Mouse (Mus musculus) left cerebral cortex, postnatal 25 days (tissue): ENCODE measurements around the gene Tm9sf2. TPM values are rescaled to one million over a fixed set of nuclear protein-coding genes. Genes with fewer than 3 reads are reported as not detected.
"Not testable (repeated sequence)": the region's sequence is repeated elsewhere in the genome, so short reads cannot be mapped to it uniquely, and the experiment has no call there.

Source experiments
- DNase-seq, 2 experiments: peaks; one replicate each; pipeline ENCODE4 v3.0.0; 2022; ENCODE audit warnings: low spot score in 2 of 2, mixed read lengths in 1 of 2
- intact Hi-C: fragments of 180-260 bp; cut with DNase I; formaldehyde crosslinking; loops from one replicate; pipeline ENCODE4 v1.15.1; 2025
- total RNA-seq, 2 experiments: library from RNA; stranded (reverse); gene quantifications; 2 replicates each; pipeline ENCODE4 v1.2.3; 2021

The Tm9sf2 gene
- total RNA-seq, 2 experiments from 2014 or later, result 107 to 112 TPM

DNA sequence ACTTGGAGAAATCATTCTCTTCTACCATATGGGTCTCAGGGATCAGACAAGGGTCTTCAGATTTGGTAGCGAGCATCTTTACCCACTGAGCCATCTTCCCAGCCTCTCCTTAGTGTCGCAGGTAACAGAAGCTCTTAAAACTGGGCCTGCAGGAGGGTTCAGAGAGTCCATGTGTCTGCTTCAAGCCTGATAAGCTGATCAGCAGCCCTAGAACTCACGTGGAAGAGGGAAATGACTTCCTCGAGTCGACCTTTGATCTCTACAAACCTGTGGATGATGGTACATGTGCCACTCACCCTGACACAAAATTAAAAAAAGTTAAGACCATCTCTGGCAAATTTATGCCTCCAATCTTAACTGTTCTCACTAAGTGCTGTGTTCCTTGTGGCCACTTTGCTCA is 18.9 kb upstream of the Tm9sf2 start:
- intact Hi-C loops, result no loop called here

DNA sequence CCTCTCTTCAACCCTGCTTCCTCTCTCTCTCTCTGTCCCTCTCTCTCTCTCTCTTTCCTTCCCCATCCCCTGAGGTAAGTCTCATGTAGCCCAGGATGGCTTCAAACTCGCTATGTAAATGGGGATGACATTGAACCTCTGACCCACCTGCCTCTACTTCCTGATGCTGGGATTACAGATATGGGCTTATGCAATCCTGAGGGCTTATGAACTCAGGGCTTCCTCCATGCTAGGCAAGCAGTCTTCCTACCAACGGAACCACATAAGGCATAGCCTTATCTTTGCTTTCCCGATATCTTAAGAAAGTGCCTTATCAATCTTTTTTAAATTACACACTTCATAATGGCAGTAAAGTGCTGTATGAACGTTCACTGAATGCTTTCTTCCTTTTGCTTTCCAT is 14.5 kb upstream of the Tm9sf2 start:
- intact Hi-C loops, result no loop called here
- no peak for DNase-seq

More for the DNA sequence above, 18.9 kb upstream of the Tm9sf2 start:
- DNase-seq, result no peak

DNA sequence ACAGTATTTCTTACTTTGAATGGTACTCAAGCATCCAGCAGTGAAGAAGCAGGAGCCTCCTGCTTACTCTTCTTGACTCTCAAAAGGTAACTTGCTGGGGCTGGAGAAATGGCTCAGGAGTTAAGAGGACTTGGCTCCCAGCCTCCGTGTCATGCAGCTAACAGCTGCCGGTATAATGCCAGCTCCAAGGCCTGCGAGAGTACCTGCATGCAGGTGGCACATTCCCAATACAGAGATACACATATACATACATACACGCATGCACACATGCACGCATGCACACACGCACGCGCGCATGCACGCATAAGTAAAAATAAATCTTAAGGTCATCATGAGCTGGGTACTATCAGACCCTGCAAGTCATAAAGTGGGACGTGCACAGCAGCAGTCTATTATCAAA is 10.5 kb upstream of the Tm9sf2 start:
- intact Hi-C loops, result no loop called here
- no peak for DNase-seq

DNA sequence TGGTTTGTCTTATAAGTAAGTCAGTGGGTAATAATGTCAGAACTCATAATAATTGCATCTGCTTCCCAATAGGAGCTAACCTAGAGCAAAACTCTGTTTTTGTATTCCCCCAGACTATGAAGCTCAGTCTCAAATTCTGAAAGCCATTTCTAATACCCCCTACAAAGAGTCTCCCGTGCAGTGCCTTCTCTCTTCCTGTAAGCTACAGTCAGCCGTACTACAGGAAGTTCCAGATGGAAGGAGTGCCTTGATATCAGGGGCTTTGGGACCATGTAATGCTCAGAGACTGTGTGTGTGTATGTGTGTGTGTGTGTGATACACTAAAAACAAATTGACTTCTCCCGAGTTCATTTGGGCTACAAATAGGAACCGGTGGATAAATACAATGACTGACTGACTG is 7.3 kb upstream of the Tm9sf2 start:
- intact Hi-C loops, result no loop called here
- DNase-seq, result no peak

DNA sequence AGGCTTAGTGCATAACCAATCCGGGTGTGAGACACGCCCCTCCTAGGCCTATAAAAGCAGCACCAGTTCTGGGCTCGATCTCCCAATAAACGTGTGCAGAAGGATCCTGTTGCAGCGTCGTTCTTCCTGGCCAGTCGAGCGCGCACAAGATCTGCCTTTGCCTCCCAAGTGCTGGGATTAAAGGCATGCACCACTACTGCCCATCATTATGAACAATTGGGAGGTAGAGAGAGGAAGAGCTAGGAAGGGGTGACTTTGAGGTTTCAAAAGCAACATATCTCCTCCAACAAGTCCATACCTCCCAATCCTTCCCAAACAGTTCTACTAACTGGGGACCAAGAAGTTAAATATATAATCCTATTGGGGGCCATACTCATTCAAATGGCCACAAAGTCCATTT is 4.9 kb upstream of the Tm9sf2 start:
- intact Hi-C loops, result loop anchor here (10.0 kb wide), 1 partner anchor 383 kb away; no protein-coding TSS in a partner anchor
- DNase-seq, result not testable (repeated sequence)

DNA sequence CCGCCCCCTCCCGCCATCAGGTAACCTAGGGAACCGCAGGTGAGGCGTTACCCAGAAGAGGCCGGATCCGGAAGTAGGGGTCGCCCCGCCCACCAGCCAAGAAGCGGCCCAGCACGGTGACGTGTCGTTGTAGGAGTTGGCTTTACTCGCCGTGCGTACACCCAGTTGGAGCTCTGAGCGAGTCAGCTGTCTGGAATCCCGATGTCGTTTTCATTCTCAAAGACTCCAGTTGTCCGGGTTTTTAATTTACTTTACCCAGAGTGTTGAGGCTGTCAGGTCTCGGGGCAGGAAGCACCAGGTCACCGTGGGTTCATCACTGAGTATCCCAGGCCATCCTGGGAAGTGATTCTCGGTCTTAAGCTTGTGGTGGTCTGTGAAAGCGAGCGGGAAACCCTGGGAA is 2.0 kb upstream of the Tm9sf2 start:
- DNase-seq, result peak; percentile 89 to 97
- intact Hi-C loops, result loop anchor here (10.0 kb wide), 1 partner anchor 380 kb away; no protein-coding TSS in a partner anchor

DNA sequence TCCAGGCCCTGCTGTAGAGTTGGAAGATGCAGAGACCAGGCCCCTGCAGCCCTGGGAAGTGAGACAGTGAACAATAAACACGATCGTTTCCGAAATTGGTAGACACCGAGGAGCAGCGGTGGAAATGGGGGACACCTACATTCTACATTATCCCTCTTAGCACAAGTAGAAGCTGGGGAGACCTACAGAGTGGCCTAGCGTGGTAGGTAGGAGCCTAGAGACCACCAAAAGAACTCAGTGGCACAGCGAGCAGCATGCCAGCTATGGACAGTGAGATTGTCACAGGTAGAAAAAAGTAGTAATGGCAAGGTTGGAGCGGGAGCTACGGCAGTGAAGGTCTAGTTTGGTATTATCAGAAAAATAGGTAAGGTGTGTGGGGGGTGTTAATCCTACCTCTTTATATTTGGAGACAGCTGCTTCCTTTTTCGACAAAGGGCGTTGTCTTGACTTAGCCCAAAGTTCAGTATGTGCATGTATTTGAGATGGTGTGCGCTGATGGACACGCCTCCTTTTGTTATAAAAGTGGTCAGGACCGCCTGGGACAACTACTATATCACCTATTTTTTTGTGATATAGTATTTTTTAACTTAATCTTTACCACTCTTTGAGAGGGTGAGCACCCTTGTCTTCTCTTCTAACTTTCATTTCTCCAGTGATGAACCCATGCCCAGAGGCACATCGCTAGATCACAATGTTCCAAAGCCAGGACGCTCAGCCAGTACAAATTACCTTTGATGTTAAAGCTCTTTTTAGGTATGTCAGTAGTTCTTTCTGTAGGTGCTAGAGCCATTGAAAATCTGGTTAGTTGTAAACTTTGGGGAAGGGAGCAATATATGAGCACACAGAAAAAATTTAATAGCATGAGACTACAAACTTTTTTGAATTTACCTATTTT is 1.2 kb upstream of the Tm9sf2 start:
- intact Hi-C loops, result loop anchor here (2.0 to 10.0 kb wide), 2 partner anchors 227 to 379 kb away; partner anchors contain the start of gene Ubac2
- DNase-seq, result no peak

DNA sequence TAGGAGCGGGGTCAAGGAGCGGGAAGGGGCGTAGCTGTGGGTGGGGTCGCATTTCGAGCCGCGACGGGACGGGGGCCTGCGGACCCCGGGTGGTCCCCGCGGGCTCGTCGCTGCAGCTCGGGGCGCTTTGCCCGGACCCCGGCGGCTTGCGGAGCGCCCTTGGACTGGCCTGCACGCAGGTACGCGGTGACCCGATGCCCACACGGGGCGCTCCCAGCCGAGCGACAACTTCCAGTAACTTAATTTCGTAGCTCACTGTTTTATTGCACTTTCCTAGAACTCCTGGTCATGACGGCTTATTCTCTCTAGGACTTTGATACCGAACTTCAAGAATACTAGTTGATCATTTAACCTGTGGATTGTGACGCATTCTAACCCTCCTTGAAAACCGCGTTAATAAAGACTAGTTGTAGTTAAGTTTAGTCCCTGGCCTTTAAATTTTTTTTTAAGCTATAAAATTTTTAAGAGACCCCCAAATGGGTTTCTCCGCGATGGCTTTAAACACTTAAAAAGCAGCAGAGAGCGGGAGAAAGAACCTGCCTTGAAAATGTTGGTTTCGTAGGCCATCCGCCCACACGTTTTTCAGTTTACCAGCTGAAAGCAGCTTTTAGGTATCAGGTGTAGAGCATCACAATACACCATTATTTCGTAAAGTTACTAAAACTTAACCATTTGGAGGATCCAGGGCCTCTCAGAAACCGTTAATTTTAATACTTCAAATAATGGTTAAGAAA is 810 bp downstream of the Tm9sf2 start:
- intact Hi-C loops, result loop anchor here (2.0 to 10.0 kb wide), 2 partner anchors 229 to 377 kb away; partner anchors contain the start of gene Ubac2
- DNase-seq, result peak in 1 of 2 experiments; percentile 20

DNA sequence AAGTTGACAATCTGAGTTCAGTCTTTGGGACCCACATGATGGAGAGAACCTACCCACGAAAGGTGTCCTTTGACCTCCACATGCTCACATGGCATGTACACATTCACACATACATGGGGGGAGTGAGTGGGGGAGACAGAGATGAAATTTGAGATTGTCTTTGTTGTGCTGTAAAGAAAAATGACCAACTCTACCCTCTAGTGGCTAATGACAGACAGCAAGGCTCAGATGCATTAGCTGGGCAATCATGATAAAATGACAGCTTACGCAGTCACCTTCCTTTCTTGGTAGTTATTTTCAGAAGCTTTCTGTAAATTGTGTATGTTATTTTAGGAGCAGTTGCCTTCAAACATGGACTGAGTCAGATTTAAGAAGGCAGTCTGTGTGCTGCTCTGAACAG is 4.8 kb downstream of the Tm9sf2 start:
- DNase-seq, result no peak
- intact Hi-C loops, result no loop called here

DNA sequence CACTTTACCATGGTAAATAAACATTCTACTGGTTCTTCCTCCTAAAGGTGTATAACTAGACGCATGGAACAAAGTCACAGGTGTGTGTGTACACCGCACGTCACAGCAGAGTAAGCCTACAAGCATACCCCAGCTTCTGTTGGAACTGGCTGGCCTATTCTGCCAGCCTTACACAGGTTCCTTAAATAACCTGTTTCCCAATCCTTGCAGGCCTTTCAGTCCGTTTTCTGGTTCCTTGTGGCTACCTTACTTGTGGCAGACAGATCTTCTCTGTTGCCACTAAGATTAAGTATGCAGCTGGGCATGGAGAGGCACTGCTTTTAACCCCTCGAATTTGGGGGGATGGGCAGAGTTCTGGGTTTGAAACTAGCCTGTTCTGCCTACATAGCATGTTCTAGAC is 5.5 kb downstream of the Tm9sf2 start:
- intact Hi-C loops, result no loop called here
- DNase-seq, result no peak

DNA sequence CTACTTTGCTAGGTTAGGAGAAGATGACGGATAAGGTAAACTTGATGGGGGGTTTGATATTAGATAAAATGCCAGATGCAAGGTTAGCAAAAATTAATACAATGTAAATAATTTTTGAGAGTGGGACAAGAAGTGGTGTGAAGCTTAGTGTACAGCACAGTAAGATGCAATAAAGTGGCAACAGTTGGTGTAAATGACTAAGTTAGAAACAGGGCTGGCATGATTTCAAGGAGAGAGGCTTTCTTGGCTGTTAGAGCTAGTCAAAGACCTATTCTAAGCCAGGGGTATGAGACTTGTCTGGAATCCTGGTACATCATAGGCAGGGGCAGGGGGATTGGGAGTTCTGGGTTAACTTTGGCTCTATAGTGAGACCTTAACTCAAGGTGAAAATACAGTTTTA is 9.4 kb downstream of the Tm9sf2 start:
- intact Hi-C loops, result no loop called here
- DNase-seq, result no peak

DNA sequence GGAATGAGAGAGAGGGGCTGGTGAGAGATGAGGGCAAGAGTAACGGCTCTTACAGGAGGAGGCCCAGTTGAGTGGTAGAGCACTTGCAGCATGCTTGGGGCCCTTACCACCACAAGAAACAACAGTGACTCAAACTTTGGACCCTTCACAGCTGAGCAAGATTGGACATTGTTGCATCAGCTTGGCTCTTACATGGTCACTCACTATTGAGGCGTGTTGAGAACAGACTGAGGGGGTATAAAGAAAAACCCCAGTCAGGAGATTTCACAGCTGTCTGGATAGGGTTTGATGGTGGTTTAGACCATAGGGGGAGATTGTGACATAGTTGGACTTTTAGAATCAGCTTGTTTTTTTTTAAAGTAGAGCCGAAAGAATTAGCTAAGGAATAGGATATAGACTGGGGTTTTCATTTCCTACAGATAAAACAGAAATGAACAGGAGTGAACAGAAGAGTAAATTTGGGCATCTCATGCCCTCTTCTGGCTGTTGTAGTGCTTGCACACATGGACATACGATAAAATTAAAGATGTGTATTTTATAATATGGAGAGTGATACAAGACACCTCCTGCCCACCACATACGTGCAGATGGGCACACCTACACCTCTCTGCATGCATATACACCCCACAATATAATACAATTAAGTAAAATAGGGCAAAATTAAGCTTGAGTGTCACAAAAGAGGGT is 23.4 kb downstream of the Tm9sf2 start:
- intact Hi-C loops, result loop anchor here (2.0 to 5.0 kb wide), 2 partner anchors 65 to 198 kb away; no protein-coding TSS in a partner anchor
- peak in 1 of 2 experiments; percentile 22 for DNase-seq

DNA sequence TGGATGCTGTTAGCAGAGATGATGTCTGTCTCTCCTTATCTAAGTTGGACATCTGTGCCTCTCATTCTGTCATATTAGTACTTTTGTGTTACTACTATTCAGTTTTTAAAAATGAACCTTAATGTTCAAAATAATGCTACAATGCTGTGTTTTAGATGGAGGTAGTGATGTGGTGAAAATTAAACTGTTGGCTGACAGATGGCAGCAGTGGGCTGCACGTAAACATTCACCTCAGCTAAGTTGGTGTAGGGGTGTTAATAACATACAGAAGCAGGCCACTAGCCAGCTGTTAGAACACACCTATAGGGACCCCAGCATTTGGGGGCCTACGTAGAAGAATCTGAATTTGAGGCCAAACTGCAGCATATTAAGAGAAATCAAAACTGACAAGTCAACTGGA is 24.8 kb downstream of the Tm9sf2 start:
- intact Hi-C loops, result loop anchor here (2.0 to 5.0 kb wide), 2 partner anchors 67 to 199 kb away; no protein-coding TSS in a partner anchor
- no peak for DNase-seq

DNA sequence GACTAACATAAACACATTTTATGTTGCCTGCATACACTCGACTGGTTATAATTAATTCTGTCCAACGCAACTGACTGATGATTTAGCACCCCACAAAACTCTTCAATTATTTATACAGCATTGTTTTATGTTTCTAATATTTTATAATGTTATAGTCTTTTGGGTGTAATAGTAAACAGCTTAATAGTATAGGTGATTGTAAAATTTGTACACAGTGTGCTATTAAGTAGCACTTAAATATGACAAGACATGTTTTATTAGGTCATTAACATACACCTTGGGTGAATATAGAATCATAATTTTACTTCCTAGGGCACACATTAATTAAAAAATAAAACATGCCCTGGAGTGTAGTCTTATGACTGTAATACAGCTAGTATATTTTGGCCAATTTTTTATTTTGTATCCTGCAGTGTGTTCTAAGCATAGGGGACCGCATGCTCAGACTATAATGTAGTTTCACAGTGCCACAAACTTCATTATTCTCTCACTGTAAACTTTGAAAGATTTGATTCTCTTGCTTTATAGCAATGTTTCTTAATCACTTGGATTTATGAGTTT is 29.6 kb downstream of the Tm9sf2 start:
- intact Hi-C loops, result no loop called here
- DNase-seq, result no peak

DNA sequence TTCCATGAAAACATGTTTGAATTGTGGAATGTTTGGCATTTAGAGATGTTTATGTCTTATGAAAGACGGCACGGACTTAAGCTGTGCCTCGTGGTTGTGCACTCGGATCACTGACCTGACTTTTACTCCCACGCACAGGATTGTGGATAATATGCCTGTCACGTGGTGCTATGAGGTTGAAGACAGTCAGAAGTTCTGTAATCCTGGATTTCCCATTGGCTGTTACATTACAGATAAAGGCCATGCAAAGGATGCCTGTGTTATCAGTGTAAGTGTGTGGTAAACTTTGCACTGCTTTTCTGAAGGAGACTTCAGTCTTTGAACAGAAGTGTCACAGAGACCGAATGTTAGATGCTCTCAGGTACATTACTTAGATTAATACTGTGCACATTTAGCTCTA is 30.4 kb downstream of the Tm9sf2 start:
- DNase-seq, result no peak
- intact Hi-C loops, result no loop called here

DNA sequence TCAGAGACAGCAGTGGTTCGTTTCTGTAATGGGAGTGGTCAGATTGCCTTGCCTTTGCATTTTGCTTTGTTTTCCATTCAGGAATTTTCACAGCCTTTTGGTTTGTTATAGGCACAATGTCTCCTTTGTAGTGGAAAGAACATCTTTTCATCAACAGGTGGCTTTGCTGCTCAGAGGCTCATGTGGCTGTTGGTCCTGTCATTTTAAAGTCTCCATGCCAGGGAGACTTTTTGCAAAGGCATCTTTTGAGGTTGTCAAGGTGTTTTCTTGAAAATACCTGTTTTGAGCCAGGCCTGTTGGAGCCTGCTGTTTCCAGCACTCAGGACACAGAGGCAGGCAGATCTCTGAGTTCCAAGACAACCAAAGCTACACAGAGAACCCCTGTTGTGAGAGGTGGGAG is 33.3 kb downstream of the Tm9sf2 start:
- no peak for DNase-seq
- intact Hi-C loops, result no loop called here

DNA sequence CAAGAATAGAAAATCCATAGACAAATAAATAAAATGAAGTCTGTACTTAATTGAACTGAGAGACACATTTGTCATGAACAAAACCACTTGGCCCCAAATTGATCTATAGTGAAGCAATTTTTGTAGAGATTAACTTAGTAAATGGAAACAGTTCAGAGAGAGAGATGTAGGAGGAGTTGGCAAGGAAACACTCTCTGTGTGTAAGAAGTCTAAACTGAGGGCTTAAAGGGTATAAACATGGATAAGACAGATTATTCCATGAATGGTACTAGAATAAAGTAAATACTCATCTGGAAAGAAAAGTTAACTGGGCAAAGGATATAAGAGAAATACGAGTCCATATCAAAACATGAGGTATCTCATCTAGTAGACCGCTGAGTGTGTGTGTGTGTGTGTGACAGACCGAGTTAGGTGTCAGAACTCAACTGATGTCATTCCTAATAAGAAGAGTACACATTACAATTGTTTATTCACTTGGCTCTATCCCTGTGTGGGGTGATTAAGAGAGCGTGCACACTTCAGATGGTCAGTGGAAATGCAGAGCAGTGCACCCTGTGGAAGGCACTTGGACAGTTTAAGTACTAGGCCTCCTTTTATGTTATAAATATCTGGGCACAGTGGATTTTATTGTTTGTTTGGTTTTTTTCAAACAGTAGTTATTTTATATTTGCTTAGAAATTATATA is 36.9 kb downstream of the Tm9sf2 start:
- intact Hi-C loops, result no loop called here
- no peak for DNase-seq

DNA sequence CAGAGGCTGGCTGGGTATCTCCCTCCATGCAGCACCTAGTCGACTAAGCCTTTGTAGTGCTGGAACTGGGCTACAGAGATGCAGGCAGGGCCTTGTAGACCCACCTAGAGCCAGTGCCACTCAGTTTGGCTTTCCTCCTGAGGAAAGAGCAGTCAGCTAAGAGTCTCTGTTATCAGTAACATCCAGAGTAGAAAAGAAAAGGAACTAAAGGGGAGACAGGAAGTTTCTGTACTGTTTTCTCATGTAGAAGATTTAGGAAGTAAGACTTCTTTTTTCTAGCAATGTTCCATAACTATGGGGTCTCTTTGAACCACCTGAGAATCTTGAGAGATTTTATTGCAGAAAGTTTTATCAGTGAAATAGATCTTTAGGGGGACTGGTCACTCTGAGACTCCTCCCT is 38.5 kb downstream of the Tm9sf2 start:
- no peak for DNase-seq
- intact Hi-C loops, result no loop called here

DNA sequence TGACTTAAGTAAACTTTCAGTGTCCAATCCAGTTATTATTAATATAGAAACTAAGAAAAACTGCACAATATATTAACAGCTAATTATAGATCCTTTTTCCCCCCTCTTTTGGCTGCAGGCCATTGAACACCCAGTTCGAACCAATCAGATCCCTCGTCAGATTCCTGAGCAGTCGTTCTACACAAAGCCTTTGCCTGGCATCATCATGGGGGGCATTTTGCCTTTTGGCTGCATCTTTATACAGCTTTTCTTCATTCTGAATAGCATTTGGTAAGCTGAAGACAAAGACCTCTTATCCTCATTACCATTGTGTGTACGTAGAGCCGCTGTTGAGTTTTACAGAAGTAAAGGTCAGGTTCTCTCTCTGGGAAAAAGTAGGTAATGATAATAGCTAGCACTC is 43.8 kb downstream of the Tm9sf2 start:
- DNase-seq, result no peak
- intact Hi-C loops, result no loop called here
